Mouse (Mus musculus) c-Kit-negative CD71-positive TER-119-positive erythroid progenitor cells, embryonic 14.5 days (primary cell): ENCODE results near the gene Bola3.

Experiments used
- DNase-seq: peaks from one replicate; pipeline ENCODE4 v3.0.0-alpha.2; 2013; ENCODE audit warnings: low read depth, low spot score

Gene Bola3

DNA sequence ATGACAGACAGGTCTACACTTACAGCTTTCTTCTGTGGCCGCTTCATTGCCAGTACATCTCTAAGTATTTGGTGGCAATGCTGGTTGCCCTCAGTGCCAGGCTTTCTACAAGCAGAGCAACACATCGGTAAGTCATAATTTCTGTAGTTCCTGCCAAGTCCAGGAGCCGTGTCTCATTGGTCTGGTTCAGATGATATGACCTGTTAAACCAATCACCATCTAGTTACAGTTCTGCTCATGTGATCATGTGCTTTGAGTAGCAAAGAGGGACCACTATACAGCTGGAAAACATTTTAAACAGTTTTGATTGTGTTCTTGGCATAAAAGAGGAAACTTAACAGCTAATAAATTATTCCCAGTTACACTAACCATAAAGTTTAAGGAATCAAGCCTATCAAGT lies 1.0 kb upstream of the Bola3 start:
- DNase-seq: no peak

DNA sequence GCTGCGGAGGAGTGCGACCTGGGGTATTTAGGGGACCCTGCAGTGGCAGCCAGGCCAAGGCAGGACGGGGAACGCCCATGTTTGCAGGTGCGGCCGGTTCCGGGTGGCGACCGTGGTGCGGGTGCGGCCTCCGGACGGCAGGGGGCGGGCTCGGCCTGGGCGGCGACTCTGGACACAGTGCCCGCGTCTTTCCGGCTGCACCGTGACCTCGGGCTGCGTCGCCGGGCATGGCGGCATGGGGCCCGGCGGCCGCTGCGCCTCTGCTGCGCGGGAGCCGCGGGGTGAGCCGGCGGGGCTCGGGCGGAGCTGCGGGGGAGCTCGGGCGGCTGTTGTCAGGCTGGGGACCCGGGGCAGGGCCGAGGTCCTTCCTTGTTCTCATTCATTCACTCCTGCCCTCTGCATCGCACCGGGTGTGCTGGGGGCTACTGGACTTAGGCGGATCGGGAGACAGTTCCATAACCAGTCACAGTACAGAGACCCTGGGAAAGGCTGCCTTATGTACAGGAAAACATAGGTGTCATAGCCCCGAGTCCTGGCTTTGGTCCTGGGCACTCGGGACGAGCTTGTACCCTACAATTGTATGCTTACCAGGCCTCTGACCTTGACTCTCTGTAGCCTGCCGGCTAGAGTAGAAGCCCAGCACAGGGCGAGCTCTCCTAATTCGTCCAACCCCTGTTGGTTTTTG lies 469 bp downstream of the Bola3 start:
- DNase-seq: peak; percentile 80

DNA sequence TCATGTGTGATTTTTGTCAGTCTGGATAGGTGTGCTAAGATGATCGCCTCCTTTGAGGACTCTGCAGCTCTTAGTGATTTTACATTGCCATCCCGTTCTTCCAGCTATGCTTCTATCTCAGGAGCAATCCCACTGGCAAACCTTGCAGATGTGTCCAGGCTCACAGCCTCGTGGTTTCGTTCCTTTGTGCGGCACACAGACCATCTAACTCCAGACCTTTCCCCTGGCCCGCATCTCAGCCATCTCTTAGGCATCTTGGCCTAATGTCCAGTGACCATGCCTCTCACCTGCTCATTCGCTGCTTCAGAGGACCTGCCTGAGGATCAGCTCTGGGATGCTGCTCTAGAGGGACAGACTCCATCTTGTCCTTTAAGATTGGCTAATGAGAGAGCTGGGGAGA lies 1.2 kb downstream of the Bola3 start:
- DNase-seq: peak; percentile 32

DNA sequence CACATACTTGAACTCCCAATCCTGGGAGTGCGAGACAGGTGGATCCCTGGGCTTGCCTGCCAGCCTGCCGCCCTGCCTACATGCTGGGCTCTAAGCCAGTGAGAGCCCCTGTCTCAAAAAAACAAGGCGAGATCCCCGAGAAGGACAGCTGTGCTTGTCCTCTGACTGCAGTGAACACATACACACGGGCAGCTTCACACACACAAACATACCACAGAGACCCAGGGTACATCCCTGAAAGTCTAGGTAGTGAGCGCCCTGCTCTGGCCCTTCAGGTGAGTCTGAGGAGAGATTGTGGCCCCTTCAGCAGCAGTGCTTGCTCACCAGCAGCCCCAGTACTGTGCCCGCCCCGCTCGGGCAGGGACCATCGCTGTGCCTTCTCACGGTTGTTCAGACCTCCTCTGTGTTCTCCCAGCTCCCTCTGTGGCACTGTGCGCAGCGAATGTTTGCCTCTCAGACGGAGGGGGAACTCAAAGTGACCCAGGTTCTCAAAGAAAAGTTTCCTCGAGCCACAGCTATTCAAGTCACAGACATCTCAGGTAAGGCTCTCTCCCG lies 2.0 kb downstream of the Bola3 start:
- DNase-seq: peak; percentile 20

DNA sequence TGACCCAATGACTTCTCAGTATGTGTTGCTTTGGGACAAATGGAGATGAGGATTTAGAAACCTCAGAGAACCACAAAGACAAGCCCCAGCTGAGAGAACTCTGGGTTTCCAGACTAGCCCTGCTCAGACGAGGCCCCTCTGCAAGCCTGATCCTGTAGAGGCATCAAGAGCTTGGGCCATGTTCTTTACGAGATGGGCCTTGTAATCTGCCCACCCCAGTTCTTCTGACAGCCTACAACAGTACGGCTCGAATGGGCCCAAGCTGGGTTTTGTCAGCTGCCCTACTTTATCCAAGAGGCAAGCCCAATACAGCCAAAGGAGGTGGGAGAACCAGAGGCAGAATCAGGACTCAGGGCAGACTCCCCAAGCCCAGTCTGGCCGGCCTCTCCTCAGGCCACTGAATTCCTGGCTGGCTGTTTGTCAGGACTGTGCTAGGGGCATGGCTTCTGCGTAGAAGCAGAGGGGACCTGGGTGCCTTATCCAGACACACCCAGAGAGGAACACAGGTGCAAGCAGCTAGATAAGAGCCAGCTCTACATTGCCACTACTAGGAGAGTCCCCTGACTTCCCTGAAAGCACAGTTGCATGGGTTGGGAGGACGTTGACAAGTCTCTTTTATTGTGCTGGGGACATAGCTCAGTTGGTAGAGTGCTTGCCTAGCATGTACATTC lies 2.7 kb downstream of the Bola3 start:
- DNase-seq: peak; percentile 95

DNA sequence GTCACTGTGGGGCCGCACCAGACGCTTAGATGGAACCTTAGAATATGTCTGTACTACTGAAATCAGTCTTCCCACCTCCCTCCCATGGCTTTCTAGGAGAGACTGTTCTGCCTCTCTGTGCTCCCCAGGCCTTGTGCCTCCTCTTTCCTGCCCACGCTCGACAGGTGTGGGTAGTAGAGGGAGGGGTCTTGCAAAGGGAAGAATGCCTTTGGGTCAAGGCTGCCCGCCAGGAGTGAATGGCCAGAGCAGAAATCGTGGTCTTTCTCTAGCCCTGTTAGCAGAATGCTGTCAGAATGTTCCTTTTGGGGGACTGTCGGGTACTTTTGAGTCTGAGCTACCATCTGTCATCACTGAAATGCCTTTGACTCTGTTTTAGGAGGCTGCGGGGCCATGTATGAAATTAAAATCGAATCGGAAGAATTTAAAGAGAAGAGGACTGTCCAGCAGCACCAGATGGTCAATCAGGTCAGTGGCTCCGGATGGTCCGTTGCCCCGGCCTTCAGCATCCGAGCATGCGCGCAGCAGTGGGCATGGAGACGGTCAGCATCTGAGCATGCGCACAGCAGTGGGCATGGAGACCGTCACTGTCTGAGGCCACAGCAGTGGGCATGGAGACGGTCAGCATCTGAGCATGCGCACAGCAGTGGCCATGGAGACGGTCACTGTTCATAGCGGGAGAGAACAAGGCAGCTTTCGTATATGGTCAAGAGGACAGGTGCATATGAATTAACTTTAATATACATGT lies 3.9 kb downstream of the Bola3 start:
- no peak for DNase-seq

DNA sequence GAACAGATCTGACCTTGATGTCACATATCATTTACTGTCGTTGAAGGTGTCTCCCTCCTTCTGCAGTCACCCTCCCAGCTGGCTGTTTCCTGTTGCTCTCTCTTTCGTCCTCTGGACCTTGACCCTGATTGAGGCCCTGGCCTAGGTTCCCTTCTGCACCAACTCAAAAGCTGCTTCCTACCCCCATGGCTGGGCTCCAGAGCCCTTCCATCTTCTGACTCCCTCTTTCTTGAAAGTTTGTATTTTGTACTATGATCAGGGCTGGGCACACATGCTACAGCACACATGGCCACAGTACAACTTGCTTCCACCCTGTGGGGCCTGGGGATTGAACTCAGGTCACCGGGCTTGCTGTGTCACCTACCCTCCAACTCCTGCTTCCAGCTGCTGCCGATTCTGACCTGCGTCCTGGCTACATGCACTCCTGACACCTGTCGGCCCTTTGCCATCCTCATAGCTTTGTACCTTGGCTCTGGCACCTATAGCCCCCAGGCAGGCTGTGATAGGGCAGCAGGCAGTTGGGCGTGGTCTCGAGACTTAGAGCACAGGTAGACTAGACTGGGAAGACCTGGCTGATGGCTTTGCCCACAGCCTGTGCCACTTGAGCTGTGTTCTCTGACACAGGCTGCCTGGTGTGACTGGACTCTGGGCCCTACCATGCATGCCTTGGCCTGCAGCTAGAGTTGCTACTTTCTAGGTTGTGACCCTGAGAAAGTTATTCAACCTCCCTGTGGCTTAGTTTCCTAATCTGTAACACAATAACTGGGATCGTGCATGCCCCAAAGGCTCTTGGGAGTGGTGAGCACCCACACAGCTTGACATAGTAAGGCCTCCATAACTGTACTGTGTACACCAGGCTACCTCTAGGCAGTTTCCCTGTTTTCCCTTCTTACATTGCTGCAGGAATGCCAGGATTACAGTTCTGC lies 6.2 kb downstream of the Bola3 start:
- no peak for DNase-seq

DNA sequence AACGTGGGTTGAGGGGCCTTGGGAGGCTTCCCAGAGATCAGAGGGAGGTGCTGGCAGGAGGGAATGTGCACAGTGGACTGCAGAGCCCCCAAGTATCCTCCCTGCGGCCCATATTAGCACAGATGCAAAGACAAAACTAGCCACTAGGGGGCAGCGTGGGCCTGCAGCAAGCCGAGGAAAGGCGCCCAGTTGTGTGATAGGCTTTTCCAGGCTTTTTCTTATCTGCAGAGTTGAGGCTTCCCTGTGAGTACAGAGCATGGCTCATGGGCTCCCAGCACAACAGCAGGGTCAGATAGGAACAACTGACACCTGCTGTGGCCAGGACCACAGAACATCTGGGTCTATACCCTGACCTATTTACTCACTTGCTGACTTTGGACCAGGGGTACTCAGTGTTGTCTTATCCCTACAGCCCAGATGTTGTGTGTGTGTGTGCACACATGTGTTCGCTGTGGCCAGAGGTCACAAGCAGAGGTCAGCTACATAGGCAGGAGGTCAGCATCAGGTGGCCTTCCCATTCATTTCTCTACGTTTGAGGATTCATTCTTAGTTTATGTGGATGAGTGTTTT lies 7.7 kb downstream of the Bola3 start:
- peak; percentile 73 for DNase-seq

DNA sequence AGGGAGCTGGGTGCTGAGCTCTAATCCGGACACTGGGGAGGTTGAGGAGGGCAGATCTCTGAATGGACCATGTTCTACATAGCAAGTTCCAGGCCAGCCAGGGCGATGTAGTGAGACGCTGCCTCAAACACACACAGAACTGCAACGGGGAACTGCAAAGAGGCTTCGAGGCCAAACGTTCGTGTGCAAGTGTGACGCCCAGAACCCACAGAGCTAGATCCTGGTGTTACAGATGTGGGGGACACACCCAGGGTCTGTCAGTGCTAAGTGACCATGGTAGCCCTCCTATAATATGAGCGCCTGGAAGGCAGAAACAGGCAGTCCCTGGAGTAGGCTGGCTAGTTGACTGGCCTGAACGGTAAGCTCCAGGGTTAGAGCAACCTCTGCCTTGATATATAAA lies 8.5 kb downstream of the Bola3 start:
- no peak for DNase-seq

DNA sequence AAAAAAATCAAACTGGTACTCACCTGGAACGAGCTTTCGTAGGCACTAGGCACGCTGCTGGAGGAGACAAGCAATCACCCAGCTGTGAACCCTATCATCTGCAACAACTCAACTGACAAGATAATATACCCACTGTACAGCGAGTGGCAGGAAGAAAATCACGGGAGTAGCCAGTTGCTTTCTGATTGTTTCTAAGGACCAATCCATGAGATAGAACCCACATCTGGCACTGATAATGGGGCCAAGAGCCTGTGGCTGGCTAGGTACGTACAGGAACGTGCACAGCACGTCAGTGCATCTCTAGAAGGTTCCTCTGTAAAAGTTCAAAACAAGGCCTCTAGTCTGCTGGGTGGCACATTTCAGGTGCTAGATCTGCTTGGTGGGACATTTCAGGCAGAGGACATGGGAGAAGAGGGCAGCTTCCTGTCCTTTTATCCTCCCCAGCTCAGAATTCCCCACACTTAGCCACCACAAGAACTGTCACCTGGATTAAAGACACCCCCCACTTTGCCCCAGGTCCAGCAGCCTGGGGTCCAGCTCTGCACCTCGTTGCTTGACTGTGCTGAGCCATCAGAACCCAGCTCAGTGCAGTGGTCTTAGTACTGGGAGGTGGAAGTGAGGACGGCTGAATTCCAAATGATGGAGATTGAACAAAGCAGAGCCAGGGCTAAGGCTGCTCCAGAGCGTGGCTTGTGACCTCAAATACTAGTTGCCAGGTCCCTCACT lies 12.7 kb downstream of the Bola3 start:
- no peak for DNase-seq

DNA sequence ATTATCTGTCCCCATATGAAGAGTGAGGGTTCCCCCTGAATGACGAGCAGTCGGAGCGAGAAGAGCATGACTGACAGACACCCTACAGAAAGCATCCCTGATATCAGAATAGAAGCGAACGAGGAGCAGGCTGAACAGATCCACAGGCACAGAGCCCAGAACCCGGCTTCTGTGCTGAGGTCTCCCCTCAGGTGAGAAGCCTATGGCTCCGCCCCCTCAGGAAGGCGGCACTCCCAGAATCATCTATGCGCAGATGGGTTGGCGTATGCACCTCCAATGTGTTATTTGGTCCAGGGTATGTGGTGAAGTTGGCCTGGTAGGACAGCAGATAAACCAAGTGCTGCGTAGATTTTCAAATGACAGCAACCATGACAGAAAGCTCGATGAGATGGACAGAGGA lies 14.1 kb downstream of the Bola3 start:
- DNase-seq: no peak

DNA sequence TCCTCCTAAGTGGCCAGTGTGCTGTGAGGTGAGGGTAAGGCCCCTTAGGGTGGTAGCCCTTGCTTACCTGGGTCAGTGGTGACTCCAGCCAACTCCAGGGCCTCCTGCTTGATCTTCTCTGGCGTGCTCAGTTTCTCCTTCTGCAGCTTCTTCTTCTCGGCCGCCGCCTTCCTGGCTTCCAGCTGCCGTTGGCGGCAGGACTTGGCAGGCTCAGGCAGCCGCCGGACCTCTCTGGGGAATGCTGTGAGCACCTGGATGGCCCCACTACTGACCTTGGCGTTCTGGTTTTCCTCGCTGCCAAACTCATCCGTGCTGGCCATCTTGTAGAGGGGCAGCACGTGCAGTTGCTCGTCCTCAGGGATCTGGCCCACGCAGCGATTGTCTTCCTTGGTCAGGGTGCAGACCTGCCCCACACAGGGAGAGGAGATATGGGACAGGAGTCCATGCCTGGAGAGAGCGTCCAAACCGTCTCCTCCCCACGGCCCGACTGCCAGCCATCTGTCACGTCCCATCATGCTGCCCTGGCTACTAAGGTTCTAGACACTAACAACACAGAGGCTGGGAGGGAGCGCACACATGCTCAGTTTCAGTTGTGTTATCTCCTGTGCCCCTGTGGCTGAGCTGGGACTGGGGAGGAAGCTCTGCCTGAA lies 21.5 kb downstream of the Bola3 start:
- DNase-seq: no peak

DNA sequence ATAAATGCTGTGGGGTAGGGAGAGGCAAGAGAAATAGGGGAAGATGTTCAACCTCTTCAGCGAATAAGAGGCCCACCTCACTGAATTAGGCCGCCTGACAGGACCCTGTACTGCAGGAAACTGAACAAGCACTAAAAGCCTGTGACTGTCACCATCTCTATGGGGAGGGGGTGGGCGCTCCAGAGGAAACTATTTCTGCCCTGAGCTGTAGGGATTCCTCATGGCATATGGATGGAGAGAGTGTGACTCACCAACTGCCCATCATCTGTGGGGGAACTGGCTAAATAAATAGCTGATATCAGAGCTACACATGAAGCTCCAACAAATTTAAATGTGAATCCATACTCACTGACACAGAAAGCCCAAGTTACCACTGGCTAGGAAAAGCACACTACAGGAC lies 22.4 kb downstream of the Bola3 start:
- DNase-seq: no peak

DNA sequence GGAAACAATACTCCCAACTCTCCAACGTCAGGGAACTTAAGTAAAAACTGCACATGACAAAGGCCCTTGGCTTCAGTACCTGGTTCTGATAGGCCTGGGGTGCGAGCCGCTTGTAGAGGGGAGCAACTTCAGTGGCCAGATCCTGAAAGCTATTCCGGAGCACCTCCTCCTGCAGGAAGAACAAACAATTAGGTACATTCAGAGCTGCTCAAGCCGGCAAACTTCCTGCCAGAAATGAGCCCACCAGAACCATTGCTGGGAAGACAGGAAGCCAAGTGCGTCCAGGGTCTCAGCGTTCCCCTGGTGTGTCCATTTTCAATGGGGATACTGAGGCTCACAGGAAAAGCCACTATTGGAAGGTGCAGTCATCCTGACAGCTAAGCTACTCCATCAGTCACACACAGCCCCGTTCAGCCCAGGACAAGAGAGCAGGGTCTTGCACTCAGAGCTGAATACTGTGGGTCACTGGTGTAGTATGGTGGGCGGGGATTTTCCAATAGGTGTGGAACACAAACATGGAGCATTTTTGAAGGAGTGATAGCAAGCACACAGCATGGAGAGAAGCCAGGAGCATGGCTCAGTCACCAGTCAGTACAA lies 24.9 kb downstream of the Bola3 start:
- DNase-seq: no peak

DNA sequence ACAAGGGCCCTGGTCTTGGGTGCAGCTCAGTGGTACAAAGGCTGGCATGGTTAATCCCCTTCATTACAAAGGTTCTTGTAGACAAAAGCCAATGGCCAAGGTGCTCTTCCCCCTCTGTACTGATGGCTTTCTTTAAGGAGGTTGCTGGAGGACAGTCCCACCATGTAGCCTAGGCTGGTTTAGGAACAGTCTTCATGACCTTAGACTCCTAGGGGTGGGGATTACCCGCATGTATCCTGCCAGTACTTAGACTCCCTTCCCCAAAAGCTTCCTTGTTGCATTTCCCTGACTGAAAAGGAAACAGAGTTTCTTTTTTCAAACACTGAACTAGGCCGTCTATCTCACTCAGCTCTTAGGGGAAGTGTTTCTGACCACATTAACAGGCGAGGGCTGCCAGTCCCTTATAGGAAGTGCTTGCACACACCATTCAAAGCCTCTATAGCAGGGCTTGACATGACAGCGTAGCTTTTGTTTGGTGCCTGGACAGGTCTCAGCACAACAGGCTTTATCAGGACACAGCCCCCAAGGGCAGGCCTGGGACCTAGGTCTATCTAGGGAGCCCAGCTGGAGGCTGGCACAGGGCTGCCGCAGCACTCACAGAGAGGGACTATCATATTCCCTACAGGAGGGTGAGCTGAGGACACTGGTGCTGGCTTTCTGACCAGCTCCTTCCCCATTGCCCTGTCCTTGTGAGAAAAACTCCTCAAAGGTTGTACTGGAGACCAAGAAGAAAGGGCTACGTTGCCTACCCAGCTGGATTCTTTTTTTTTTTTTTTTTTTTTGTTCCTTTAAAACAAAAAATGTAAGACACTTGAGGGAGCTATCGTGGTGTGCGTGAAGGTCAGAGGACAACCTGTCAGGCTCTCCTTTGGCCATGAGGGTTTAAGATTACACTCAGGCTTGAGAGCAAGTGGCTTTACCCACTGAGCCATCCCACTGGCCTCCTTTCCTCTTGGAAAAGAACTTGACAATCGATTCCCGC lies 32.9 kb downstream of the Bola3 start:
- DNase-seq: peak; percentile 41

DNA sequence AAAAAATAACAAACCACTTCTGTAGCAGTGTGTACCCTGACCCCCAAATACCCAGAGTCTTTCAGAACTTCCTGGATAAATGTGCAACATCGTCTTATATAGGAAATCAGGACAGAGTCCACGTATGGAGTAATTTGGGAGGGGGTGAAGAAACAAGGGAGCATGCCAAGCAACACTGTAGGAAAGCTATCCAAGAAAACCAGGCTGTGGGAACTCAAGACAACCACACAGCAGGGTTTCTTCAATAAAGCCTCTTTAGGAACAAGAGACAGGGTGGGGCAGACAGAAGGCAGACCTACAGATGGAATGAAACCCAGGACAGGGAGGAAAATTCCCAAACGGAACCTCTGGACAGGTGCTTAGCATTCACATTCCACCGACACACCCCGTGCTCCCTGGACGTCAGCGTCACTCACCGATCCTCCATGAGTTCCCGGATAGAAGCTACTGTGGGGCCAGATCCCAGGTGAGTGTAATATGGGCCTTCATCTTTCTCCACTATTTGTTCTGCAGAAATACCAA lies 36.7 kb downstream of the Bola3 start:
- no peak for DNase-seq

DNA sequence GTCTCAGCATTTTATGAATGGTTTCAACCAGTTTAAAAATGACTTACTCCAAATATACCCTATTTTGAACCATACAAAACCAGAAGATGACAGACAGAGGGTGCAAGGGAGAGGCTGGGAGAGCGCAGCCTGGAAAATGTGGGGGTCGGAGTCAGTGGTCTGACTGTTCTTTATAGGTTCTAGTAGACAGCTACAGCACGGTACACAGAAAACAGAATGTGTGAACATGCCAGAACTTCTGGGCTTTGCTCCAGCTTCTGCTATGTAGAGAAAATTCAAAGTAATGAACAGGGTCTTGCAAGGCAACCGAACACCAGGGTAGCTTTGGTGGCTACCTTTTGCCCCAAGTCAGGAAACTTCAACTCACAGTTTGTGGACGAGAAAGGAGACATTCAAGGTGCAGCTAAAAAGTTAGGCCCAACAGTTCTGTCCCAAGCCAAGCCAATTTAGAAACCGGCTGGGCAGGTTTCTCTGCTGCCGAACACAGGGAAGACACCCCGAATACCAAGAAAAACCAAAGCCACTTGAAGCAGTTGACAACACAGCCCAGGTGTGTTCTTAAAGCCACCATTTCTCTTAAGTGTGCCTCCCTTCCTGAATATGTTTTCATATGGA lies 43.3 kb downstream of the Bola3 start:
- DNase-seq: no peak

DNA sequence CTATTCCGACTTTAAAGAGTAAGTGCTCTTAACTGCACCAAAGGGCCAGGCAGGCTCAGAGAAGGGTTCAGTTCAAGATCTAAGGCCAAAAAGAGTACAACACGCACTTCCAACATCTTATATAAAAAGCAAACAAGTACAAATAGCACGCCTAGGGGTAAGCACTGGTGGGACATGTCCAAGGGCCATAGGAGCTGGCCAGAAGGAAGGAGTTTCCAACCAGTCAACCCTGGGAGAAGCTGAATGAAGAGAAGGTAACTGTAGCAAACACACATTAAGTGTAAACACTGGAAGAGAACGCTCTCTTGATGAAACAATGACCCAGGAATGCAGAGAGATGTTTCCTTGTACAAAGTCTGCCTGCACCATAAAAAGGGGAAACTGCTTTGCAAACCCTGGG lies 45.2 kb downstream of the Bola3 start:
- no peak for DNase-seq
